Mouse (Mus musculus) NIH3T3 (cell line): ENCODE measurements at regions not wholly inside any gene's neighbourhood (a gene's known extent, or its start where the extent isn't known, plus 50 kb on each side); places are given as distances from the start of the nearest gene placed in this dataset.
"Not testable (repeated sequence)": the region's sequence is repeated elsewhere in the genome, so short reads cannot be mapped to it uniquely, and the experiment has no call there.

Experiments
- DNase-seq: peaks from one replicate; pipeline ENCODE4 v3.0.0-alpha.2; 2012; ENCODE audit warnings: low read depth

DNA sequence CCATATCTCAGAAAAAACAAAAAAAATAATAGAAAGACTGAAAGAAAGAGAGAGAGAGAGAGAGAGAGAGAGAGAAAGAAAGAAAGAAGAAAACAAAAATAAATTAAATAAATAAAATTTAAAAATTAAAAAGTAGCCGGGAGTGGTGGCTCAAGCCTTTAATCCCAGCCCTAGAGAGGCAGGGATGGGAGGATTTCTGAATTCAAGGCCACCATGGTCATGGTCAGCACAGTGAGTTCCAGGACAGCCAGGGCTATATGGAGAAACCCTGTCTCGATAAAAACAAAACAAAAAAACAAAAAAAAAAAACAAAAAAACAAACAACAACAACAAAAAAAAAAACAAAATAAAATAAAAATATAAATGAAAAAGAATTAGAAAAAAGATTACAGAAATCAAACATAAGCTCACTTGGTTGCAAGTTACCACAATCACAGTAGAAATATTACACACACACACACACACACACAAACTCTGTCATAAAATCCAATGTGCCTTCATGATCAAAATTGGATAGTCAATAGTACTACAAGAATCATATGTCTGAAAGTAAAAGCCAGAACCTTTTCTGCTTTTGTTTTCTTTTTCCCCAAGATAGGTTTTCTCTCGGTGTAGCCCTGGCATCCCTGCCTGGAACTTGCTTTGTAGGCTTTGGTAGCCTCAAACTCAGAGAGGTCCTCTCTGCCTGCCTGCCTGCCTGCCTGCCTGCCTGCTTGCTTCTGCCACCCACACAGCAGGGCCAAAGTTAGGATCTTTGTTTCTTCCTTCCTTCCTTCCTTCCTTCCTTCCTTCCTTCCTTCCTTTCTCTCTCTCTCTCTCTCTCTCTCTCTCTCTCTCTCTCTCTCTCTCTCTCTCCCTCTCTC is 476.1 kb upstream of the Olfr161 start:
- DNase-seq: not testable (repeated sequence)

DNA sequence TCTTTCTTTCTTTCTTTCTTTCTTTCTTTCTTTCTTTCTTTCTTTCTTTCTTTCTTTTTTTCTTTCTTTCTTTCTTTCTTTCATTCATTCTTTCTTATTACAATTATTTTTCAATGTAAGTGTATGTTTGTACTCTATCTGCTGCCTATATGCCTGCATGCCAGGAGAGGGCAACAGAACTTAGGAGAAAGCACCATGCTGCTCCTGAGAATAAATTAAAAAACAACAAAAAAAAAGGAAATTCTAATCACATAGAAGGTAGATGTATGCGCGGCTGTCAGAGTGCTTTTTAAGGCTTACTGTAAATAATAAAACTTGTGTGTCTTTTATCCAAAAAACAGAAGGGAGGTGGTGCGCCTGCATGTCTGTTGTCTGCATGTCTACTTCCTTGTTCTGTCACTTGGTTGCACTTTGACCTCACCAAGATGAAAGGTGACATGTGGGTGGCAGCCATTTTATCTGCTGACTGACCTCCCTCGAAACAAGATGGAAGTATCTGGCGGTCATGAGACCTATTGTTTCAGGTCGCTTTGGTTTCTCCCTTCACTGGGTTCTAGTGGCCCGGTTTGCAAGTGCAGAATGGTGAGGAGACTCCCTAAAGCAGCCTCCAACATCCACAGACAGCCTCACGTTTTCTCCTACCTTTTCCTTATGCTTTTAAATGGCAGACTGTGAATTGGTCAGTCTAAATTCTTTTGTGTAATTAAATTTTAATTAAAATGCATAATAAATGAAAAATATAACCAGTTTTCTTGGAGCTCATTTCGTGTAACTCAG is 475.3 kb upstream of the Olfr161 start:
- peak; percentile 71 for DNase-seq

GRCm38 (mm10) chr16:3116113-3116511 is 474.7 kb upstream of the Olfr161 start:
- DNase-seq: not testable (repeated sequence)

GRCm38 (mm10) chr16:3121216-3121615 is 469.6 kb upstream of the Olfr161 start:
- DNase-seq: not testable (repeated sequence)

- peak; percentile 3 for DNase-seq
These were observed 468.5 kb upstream of the Olfr161 start for GRCm38 (mm10) chr16:3122145-3122860.

GRCm38 (mm10) chr16:3122861-3123477 is 467.9 kb upstream of the Olfr161 start:
- peak; percentile 98 for DNase-seq

DNA sequence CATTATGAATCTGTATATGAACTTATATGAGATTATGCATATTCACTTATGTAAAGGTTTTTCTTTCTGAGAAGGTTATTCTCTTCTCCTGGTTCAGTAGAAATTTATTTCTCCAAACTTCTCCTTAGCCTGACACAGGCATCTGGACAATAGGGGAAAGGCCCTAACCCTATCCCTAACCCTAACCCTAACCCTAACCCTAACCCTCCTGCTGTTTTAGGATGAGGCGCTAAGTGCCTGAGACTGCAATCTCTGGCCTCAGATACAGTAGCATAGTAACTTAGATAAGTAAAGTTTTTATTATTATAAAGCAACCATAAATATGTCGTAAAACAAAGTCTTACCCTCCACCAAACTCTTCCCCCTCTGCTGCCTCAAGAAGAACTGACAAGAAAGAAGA is 463.5 kb upstream of the Olfr161 start:
- not testable (repeated sequence) for DNase-seq
